Mouse (Mus musculus): ENCODE data around the gene Ankrd11.

DNA sequence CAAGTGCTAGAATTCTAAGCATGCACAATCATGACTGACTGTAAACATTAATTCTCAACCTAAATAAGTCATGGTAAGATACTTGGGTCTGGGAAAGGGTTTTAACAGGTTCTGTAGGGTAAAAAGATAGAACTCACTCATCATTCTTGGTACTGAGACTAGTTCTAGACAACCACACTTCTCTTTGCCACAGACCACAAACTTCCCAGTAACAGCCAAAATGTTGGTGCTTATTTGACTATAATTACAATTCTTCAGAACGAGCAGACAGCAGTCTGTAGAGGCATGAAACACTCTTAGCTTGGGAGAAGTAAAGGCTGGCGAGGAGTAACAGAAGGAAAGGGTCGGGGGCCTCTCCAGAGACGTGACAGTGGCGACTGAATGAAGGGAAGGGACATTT, 80.0 kb downstream of the Ankrd11 start:
- TF ChIP-seq CTCF (IDR thresholded peaks at IDR 0.05; ENCODE audit: extremely low read depth, insufficient read depth, insufficient read length, insufficient replicate concordance) (no peak), POLR2A (IDR thresholded peaks at IDR 0.05; ENCODE audit: low read depth, low read length) (no peak)

Data from spleen, adult 2 months (tissue).